Mouse (Mus musculus) ES-CJ7 (cell line): ENCODE measurements at regions not wholly inside any gene's neighbourhood (a gene's known extent, or its start where the extent isn't known, plus 50 kb on each side); places are given as distances from the start of the nearest gene placed in this dataset.
A peak's percentile ranks its signal among the peaks of the same experiment; 100 is the strongest.
"Not testable (repeated sequence)": the region's sequence is repeated elsewhere in the genome, so short reads cannot be mapped to it uniquely, and the experiment has no call there.

Source experiments
- DNase-seq: peaks from one replicate; pipeline ENCODE4 v3.0.0; 2011; ENCODE audit warnings: low read depth, low spot score

GRCm38 (mm10) chr2:160507371-160507770, 138.3 kb upstream of the Top1 start:
- DNase-seq, result no peak

DNA sequence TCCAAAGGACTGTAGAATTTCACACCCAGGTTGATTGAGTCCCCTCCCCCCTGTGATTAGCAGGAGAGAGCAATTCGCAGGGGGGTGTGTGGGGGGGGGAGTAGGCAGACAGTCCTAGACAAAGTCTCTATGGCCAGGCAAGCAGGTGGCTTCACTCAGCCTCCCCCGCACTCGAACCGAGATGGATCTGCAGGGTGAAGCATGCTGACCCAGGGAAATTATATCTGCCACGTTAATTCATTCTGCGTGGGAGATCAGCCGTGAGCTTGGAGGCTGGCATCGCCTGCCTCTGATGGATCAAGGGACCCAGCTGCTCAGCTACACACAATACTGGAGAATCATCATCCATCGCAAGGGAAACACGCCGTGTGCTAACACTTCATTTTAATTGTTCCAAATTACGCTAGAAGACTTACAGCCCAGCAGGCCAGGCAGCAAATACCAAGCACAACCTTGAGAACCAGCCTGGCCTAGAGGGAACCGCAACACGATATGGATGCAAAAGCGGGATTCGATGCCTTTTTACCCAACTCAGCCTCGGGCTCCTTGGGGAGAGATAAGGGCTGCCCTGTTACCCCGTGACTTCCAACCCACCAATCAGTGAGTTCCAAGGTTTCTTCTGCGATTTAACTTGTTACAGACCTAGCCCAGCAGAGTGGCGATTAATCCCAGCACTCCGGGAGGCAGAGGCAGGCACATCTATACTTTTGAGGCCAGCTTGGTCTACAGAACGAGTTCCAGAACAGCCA, 137.7 kb upstream of the Top1 start:
- DNase-seq, result no peak

DNA sequence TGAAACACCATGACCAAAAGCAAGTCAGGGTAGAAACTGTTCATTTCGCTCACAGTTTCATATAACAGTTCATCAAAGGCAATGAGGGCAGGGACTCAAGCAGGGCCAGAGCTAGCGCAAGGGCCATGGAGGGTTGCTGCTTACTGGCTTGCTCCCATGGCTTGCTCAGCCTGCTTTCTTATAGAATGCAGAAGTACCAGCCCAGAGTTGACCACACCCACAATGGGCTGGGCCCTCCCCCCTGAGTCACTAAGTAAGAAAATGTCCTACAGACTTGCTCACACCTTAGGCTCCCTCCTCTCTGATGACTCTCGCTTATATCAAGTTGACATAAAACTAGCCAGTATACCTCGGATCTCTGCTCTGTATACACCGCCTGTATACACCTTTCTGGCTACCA, 135.5 kb upstream of the Top1 start:
- peak; percentile 69 for DNase-seq

- peak; percentile 65 for DNase-seq
These were observed 134.9 kb upstream of the Top1 start for GRCm38 (mm10) chr2:160510635-160511421.

GRCm38 (mm10) chr2:160515621-160516020, 130.1 kb upstream of the Top1 start:
- peak; percentile 58 for DNase-seq

GRCm38 (mm10) chr2:160516526-160516925, 129.2 kb upstream of the Top1 start:
- peak; percentile 84 for DNase-seq

- DNase-seq, result peak; percentile 38
These were observed 120.1 kb upstream of the Top1 start for GRCm38 (mm10) chr2:160525301-160526205.

DNA sequence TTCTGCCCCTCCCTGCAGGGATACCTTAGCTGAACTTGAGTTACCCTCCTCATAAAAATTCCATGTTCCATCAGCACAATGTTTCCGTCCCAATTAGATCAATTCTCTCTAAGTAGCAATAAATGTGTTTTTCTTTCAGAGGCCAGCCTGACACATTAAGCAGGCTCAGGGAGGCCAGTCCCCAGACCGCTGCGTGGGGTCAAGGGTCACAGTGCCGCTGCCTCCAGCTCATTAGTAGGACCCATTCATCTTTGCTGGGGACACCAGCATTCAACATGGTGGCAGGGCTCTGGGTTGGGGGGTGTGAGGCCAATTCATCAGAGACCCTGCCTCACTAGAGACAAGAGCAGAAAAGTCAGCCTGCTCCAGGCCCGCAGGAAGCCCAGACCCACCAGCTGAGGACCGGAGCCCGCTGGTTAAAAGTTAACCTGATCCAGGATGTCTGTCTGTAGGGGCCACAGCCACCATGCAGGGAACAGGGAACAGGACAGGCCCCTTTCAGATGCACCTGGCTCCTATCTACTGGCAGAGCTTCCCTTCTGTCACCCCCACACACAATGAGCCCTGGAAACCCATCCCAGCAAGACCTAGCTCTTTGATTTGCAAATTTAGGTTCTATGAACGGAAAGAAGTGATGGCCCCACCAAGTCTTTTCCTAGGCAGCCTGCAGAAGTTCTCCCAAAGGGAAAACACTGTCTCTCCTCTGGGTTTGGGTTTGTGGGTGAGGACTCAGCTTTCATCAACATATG, 119.1 kb upstream of the Top1 start:
- peak; percentile 58 for DNase-seq

DNA sequence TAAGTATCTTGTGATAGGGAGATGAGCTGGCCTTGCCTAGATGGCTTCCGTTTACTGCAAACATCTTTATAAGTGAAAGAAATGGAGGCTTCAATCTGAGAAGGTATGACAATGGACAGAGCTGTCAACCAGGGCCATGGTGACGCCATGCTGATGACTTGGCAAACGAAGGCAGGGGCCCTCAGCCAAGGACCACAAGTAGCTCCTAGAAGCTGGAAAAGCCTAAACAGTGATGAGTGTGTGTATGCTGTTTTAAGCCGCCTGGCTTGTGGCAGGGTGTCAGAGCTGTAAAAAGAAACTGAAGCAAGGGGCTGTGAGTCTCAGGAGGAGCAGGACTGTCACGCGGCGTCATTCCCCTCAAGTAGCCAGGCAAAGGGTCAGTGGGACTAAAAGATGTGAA, 116.4 kb upstream of the Top1 start:
- DNase-seq, result no peak

GRCm38 (mm10) chr2:160530377-160530776, 115.3 kb upstream of the Top1 start:
- no peak for DNase-seq

DNA sequence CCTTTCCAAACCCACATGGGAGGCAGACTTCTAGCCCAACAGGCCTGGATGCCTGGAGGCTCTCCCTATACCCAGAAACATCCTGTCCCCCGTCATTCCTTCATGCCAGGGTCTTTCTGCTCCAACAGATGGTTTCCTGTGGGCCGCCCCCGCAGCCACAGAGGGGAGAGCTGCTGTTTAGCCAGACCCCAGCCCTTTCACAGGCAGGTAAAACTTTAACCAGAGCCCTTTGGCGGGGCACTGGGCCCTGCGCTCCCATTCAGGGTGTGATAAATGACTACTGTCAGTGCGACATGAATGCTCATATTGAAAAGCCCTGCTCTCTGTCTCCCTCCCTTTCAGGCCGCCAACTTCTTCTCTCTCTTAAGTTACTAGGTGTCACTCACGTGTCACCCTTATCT, 108.4 kb upstream of the Top1 start:
- no peak for DNase-seq

GRCm38 (mm10) chr2:160545527-160545926, 100.2 kb upstream of the Top1 start:
- no peak for DNase-seq

GRCm38 (mm10) chr2:160552121-160552669, 93.5 kb upstream of the Top1 start:
- DNase-seq, result no peak

DNA sequence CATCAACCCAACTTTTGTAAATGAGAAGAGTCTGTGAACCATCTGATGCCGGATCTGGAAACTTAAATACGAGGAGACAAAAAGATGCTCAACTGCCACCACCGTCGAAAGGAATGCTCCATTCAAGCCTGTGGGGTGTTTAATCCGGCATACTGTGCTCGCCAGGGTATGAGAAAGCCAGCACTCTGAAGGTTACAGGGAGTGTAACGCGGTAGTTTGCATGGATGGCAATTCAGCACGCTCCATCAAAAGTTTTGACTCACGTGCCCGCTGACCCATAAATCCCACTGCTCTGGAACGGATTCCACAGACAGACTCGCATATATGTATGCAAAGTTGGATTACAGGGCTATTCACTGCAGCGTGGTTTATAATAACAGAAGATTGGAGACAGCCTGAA, 84.0 kb upstream of the Top1 start:
- DNase-seq, result no peak

GRCm38 (mm10) chr2:160567813-160568212, 77.9 kb upstream of the Top1 start:
- no peak for DNase-seq

- DNase-seq, result no peak
These were observed 76.2 kb upstream of the Top1 start for GRCm38 (mm10) chr2:160569496-160569895.

DNA sequence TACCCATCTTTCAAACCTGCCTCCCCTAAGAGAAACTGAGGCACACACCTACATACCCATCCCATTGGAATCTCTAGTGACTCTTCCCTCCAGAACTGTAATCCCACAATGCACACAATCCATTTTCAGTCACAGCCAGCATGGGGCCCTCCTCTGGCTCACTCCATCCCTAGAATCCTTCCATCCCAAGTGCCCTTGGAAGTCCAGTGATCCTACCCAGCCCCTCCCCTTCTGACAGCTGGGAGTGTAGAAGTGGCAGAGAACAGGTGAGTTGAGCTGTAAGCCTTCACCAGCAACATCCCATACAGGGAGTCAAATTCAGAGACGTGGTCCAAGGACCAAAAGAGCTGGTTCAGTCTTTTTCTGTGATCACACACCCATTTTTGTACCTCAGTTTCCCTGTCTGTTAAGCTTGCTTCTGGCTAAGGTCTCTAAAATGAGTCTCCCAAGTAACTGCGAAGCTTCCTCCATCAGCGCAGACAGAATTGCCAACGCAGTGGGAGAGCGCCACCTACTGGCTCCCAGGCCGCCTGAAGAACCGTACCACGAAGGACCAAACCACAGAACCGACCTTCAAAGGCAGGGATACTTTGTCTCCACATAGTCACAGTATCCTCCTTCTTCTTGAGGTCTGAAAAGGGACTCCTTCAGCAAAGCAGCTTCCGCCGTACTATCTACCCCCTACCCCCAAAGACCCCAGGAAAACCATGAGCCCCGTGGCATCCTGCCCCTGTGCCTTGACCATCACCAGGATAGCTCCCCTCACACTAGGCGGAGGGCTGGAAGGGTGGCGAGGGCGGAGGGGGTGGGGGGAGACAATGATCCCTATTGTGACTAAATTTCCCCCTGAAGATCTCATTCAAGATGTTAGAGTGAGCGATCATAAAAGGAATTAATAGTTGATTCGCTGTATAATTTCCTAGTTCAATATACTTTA, 67.0 kb upstream of the Top1 start:
- DNase-seq, result peak; percentile 72

- no peak for DNase-seq
These were observed 65.4 kb upstream of the Top1 start for GRCm38 (mm10) chr2:160580250-160580649.

DNA sequence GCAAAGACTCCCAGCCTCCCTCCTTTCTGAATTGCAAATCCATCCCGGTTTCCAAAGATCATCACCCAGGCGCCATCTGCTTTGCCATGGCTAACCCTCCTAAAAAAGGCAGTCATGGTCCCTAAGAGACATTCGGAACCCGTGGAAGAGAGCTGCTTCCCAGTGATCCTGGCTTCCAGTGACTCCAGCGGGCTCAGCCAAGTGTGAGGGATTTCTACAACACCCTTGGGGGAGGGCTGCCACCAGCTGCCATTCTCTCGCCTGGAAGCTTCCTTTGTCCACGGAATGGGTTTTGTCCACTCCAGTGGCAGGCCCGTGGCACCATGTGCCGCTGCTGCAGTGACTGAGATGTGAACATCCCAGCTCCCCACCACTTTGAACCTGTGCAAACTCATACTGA, 64.7 kb upstream of the Top1 start:
- DNase-seq, result no peak

DNA sequence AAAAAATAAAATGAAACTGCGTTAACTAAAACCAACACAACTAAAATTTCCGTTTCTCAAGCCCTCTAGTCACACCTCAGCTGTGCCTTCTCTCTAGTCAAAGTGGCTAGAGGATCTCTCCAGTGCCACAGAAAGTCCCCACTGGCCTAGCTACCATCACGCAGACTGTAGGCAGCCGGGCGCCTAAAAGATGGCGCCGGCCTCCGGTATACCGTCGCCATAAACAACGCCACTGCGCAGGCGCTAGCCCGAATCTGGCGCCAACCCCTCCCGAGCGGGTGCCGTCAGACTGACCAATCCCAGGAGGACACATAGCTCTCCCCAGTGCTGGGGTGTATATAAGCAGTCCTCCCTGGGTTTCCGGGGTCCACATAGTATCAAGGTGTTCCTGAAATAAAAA, 62.7 kb upstream of the Top1 start:
- DNase-seq, result not testable (repeated sequence)
